Mouse (Mus musculus) cerebellum, adult 2 months (tissue): ENCODE results near the gene Tmem39b. TPM values are rescaled to one million over a fixed set of nuclear protein-coding genes. Genes with fewer than 3 reads are reported as not detected.

Source experiments
- DNase-seq, 2 experiments: peaks; one replicate each; pipeline ENCODE4 v3.0.0; 2021
- H3K27ac ChIP-seq: fragments of 200-500 bp; 2 replicates; pipeline ENCODE4 v1.5.1; 2012; ENCODE audit warnings: low read length, control low read depth, inconsistent platforms; ENCODE audit not compliant: insufficient read depth
- H3K27me3 ChIP-seq: fragments of 200-500 bp; 2 replicates; pipeline ENCODE4 v1.6.1; 2012; ENCODE audit warnings: inconsistent platforms, mild to moderate bottlenecking, low read length, moderate library complexity; ENCODE audit not compliant: control insufficient read depth, insufficient read depth
- H3K4me1 ChIP-seq: fragments of 200-500 bp; 2 replicates; pipeline ENCODE4 v1.6.1; 2011; ENCODE audit warnings: low read length; ENCODE audit not compliant: control insufficient read depth, insufficient read depth
- H3K4me3 ChIP-seq: fragments of 200-500 bp; replicated peaks from 2 replicates; pipeline ENCODE3; 2011; ENCODE audit warnings: mild to moderate bottlenecking, low read depth, low read length, control low read depth; ENCODE audit not compliant: insufficient read depth
- CTCF ChIP-seq: fragments of 200-500 bp; IDR thresholded peaks from 2 replicates; pipeline ENCODE4 v1.5.1; 2011; ENCODE audit warnings: low read depth, mild to moderate bottlenecking, control low read depth, low read length, moderate library complexity, borderline replicate concordance; ENCODE audit not compliant: insufficient read depth
- POLR2A ChIP-seq: fragments of 200-500 bp; IDR thresholded peaks from 2 replicates; pipeline ENCODE4 v1.6.1; 2011; ENCODE audit warnings: low read length, control low read depth, borderline replicate concordance; ENCODE audit not compliant: insufficient read depth
- WGBS: fragments of 180-500 bp; shearing (Covaris S2); methylation state at CpG from one replicate; pipeline ENCODE4 v1.1.7; 2018; 5-methylcytosine and 5-hydroxymethylcytosine counted together
- polyA plus RNA-seq: library from polyadenylated mRNA; depleted of rRNA; stranded (reverse); fragments of >200 nt; gene quantifications from 2 replicates; pipeline ENCODE4 v1.2.3, GENCODE M21; 2012; rRNA removed

Gene Tmem39b
- polyA plus RNA-seq: 13.2 and 13.8 TPM in 2 replicates

DNA sequence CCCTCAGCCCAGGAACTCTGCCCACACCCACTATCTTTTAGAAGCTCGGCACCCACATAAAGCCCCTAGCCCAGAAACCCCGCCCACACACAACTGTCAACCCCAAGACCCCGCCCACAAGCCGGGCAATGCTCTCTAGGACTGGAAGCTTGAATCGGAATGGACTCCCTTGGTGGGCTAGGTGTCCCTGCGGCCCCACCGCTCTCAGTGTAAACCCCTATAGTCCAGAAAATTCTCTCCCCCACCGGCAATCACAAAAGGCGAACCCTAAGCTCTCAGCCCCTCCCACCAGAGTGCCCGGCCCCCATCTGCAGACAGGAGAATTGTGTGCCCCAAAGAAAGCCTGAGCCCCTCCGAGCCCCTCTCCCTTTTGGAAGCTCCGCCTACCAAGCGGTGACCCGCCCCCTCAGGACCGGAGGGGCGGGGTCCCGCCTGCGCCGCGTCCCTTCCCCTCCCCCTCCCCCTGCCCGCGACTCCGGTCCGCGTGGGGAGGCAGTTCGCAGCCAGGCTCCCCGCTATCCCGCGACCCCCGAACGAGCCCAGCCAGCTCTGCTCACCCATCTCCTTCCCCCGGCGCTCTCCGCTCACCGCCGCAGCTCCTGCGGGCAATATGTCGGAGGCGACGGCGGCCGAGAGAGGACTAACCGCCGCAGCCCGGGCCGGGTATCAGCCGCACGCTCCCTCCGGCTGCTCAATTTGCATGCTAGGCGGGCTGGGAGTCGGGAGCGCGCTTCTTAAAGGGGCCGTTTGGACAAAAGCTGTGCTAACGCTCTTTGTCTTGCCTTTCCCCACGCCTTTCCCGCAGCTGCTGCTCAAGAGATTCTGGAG lies at the start of gene Tmem39b:
Gene Tmem39b, minus strand, starts transcription at position 681 of the 828 bp plus-strand sequence.
- Histone ChIP-seq H3K4me1 (no peaks in the 10 kb centered on the region), H3K27ac (peak within 1 kb of the TSS; percentile 54; the same call in 1 of the 2 replicates), H3K27me3 (no peaks in the 10 kb centered on the region), H3K4me3 (peak within 1 kb of the TSS; percentile 95)
- WGBS: under 1% methylated on average over 57 of the region's 57 CpGs
- TF ChIP-seq POLR2A (peak; percentile 37; the same call in 1 of the 2 replicates), CTCF (no peak)
- DNase-seq: peak; percentile 92 to 93

DNA sequence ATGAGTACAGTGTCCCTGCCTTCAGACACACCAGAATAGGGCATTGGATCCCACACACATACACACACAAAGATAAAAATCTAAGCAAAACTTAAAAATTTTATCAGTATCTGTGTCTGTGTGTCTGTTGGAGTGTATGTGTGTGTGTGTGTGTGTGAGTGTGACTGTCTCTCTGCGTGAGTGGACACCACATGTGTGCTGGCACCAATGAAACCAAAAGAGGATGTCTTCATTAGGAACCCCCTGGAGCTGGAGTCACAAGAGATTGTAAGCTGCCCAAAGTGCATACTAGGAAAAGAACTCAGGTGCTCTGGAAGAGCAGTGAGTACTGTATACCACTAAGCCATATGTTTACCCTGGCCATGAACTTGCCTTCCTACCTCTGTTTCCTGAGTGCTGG lies 49.5 kb upstream of the Tmem39b start:
- H3K4me1 ChIP-seq: no peaks in the 10 kb centered on the region
- no peak overlapping the region for H3K4me3 ChIP-seq
- no peak overlapping the region for H3K27ac ChIP-seq
- 47% methylated on average over 1 of the region's 1 CpGs for WGBS
- no peaks in the 10 kb centered on the region for H3K27me3 ChIP-seq
- no peak for TF ChIP-seq CTCF
- no peak for TF ChIP-seq POLR2A
- DNase-seq: no peak

DNA sequence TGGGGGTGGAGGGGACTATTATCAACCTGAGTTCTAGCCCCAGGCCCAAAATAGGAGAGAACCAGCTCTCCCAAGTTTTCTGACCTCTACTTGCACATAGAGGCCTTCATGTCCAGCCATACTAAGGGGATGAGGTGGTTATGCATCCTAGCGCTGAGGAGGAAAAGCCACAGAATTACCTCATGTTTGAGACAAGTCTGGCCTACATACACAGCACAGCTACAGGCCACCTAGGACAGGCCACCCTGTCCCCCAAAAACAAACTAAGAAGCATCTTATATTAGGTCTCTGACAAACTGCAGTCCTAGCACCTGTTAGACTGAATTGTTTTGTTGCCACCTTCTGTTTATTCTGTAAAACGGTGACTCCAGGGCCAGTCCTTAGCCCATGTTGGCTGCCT lies 46.9 kb upstream of the Tmem39b start:
- DNase-seq: no peak
- Histone ChIP-seq H3K4me3 (no peak overlapping the region), H3K27ac (no peak overlapping the region), H3K4me1 (no peaks in the 10 kb centered on the region; the same call in 1 of the 2 replicates), H3K27me3 (no peaks in the 10 kb centered on the region)
- TF ChIP-seq POLR2A (no peak), CTCF (no peak)
- WGBS: 51% methylated on average over 2 of the region's 2 CpGs

DNA sequence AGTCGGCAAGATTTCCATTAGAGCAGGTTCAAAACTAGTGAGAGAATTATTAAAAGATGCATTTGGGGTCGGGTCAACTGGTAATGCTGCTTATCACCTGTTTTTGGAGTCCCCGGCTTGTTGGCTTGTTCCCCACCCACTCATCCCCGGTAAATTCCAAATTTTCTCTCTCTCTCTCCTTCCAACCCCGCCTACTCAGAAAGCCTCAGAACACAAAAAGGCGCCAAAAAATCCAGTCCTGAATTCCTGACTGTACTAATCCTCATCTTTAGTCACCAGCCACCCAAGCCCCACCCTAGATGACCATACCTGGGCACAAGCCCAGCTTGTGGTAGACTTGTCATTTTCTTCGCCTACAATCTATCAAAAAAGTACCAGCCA lies 46.4 kb upstream of the Tmem39b start:
- peak overlapping the region; percentile 81 for H3K27ac ChIP-seq
- no peaks in the 10 kb centered on the region for H3K27me3 ChIP-seq
- TF ChIP-seq CTCF (no peak), POLR2A (no peak)
- H3K4me3 ChIP-seq: peak overlapping the region; percentile 92
- 8% methylated on average over 7 of the region's 7 CpGs for WGBS
- no peaks in the 10 kb centered on the region; the same call in 1 of the 2 replicates for H3K4me1 ChIP-seq
- DNase-seq: peak in 1 of 2 experiments; percentile 23

DNA sequence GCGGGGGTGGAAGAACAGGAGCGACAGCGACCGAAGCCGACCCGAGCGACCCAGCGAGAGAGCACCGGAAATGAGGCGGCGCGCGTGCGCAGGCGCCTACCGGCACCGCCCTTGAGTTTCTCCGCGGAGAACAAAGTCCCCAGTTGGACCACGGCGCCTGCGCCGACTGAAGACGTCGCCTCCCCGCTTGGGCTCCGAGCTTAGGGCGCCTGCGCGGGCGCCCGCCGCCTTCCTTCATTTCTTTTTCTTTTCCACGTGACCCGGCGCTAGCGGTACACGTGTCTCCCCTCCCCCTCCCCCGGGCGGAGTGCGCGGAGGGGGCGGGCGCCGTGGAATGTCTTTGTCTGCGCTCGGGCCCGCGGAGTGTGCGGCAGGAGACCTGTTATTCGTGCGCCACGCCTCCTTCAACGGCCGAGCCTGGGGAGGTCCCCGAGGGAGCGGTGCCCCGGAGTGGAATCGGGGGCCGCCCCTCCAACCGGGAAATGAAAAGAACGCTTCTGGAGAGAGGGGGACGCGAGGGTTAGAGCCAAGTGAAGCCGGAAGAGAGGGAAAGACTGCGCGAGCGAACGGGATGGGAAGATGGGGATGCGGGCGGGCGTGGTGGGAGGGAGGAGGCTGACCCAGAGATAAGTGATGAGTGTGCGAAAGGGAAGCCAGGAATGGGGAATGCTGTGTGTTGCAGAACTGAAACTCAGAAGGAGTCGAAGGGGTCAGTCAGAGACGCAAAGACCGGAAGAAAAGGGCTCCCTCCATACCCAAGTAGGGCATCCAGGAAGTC lies 45.8 kb upstream of the Tmem39b start, which contains the start of gene Khdrbs1:
Gene Khdrbs1, minus strand, starts transcription at position 72 of the 778 bp plus-strand sequence.
- Histone ChIP-seq H3K4me3 (peak within 1 kb of the TSS; percentile 92), H3K27ac (peak within 1 kb of the TSS; percentile 93), H3K4me1 (no peaks in the 10 kb centered on the region; the same call in 1 of the 2 replicates), H3K27me3 (no peaks in the 10 kb centered on the region)
- peak; percentile 94 to 97 for DNase-seq
- under 1% methylated on average over 75 of the region's 76 CpGs for WGBS
- TF ChIP-seq POLR2A (peak; percentile 54; the same call in 1 of the 2 replicates), CTCF (no peak)

DNA sequence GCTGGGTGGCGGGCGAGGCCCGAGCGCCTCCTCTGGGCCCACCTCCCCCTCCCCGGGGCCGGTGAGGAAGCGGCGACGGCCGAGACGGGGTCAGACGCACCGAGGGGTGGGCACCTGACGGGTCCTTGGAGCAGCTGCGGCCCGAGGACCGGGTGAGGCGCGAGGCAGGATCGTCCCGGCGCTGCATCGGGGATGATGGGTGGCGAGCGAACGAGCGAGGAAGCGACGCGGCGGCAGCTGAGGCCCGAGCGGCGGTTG lies 45.3 kb upstream of the Tmem39b start:
- no peak for DNase-seq
- TF ChIP-seq POLR2A: no peak; the same call in 1 of the 2 replicates
- no peak for TF ChIP-seq CTCF
- peak overlapping the region; percentile 88 for H3K4me3 ChIP-seq
- H3K27ac ChIP-seq: peak overlapping the region; percentile 93
- under 1% methylated on average over 34 of the region's 34 CpGs for WGBS
- H3K27me3 ChIP-seq: no peaks in the 10 kb centered on the region
- no peaks in the 10 kb centered on the region; the same call in 1 of the 2 replicates for H3K4me1 ChIP-seq

DNA sequence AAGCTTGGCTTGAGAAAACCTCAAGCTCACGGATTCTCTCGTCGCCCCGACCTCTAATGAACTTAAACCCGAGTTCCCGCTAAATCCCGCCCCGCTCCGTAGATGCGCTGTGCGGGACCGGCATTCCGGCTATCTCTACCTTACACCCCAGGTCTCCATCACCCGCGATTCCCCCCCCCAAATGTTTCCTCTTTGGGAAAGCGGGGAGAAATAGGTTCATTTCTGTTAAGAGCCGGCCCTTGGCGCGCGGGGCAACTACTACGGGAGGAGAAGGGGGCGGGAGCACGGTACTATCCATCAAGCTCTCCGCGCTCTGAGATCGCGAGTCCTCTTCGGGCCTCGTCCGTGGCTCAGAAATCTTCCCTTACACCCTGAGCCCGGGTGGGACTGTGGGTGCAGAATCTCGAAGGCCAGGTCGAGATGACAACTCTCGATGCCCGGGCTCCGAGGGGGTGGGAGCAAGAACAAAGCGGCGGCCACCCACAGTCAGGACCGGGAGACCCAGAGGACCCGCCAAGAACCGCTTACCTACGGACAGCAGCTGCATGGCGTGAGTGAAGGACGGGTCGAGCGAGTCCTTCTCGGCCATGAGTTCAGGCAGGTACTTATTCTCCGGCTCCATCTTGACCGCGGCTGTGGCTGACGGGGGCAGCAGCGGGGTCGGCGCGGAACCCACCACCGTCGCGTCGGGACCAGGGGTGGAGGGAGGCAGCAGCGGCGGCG lies 44.8 kb upstream of the Tmem39b start:
- TF ChIP-seq CTCF (no peak), POLR2A (no peak)
- Histone ChIP-seq H3K27me3 (no peaks in the 10 kb centered on the region), H3K4me1 (no peaks in the 10 kb centered on the region; the same call in 1 of the 2 replicates), H3K27ac (peak overlapping the region; percentile 93), H3K4me3 (peak overlapping the region; percentile 88)
- no peak for DNase-seq
- WGBS: under 1% methylated on average over 62 of the region's 62 CpGs
